Mouse (Mus musculus) testis, postnatal 10 days (tissue): ENCODE data around the gene Bcat2.
"Not testable (repeated sequence)": the region's sequence is repeated elsewhere in the genome, so short reads cannot be mapped to it uniquely, and the experiment has no call there.

Experiments
- DNase-seq: peaks from one replicate; pipeline ENCODE4 v3.0.0; 2021; ENCODE audit warnings: low spot score

Gene Bcat2

DNA sequence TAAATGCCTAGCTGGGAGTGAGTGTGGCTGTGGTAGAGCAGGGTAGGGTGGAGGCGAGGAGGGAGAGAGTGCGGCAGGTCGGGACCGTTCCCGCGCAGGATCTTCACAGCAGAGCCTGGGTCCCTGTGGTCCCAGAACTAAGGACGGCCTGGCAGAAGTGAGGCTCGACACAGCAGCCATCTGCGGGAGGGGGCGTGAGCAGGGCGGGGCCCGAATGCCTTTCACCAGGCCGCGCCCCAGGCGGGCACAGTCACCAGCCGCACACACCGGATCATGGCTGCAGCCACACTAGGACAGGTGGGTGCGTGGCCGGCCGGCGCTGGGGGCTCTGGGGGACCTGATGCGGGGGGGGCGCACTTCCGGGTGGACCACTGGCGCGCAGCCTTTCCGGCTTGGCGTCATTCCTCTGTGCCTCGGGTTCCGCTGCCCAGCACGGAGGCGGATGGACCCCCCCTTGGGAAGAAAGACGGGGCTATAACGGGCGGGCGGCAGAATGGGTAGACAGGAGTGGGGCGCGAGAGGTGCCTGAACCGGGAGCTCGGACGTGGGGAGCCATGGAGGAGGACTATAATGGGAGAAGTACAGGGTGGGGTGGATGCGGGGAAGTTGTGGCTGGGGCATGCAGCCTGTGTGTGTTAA, at the start of gene Bcat2:
Gene Bcat2, plus strand, starts transcription at position 51 of the 639 bp plus-strand sequence.
- DNase-seq, result peak; percentile 85

GRCm38 (mm10) chr7:45520605-45521004, 49.3 kb upstream of the Bcat2 start:
- no peak for DNase-seq

DNA sequence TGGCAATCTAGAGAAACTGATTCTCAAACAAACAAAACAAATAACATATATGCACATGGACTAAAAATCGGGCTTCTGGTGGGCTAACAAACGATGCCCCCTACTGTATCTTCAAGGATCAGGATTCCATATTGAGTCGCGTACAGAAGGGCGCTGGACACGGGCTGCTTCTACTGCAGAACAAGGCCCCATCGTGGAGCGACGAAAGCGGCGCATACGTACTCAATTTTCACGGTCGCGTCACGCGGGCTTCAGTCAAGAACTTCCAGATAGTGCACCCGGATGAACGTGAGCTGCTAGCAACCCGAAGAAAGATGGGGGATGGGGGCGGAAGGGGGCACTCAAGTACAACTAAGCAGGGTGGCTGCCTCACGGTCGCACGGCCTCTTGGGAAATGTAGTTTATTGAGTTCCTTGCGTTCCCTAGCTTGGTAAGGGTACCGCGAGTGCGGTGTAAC, 48.2 kb upstream of the Bcat2 start:
- DNase-seq, result peak; percentile 84

- DNase-seq, result no peak
Measured at GRCm38 (mm10) chr7:45522194-45522752, 47.7 kb upstream of the Bcat2 start.

GRCm38 (mm10) chr7:45522957-45523676, 46.8 kb upstream of the Bcat2 start:
- DNase-seq, result no peak

GRCm38 (mm10) chr7:45523678-45524170, 46.2 kb upstream of the Bcat2 start:
- DNase-seq, result no peak

- DNase-seq, result no peak
Measured at GRCm38 (mm10) chr7:45524841-45525621, 44.9 kb upstream of the Bcat2 start.

DNA sequence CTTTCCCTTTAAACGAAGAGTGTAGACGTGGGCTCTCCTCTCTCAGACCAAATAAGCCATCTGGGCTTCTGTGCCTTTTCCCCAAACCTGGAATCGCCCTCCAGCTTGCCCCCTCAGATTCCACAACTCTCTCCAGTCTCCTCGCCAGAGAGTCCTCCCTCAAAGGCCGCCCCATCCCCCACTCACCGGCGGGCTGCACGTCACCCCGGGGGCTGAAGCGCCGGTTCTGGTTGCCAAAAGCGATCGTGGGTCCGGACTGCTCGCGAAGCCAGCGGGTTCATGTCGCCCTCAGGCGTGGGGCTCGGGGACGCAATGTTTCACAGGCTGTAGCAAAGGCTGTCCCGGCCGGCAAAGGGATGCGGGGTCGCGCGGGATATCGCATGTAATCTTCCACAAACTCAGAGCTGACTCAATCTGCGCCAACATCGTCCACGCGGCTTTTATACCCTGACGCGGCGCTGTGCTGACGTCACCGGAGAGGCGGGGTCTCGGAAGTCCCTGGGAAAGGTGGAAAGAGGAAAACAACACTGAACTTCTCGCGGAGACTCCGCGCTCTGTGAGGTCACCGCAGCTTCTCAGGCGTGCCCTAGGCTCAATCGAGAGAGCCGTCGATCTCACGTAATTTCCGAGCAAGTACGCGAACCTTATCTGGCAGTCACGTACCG, 44.0 kb upstream of the Bcat2 start, which contains the start of the genes Ppp1r15a and Plekha4:
Gene Ppp1r15a, minus strand, starts transcription at position 460 of the 665 bp plus-strand sequence.
Gene Plekha4, plus strand, starts transcription at position 522 of the 665 bp plus-strand sequence.
- DNase-seq, result peak; percentile 97

- no peak for DNase-seq
Measured at GRCm38 (mm10) chr7:45526474-45527120, 43.4 kb upstream of the Bcat2 start.

DNA sequence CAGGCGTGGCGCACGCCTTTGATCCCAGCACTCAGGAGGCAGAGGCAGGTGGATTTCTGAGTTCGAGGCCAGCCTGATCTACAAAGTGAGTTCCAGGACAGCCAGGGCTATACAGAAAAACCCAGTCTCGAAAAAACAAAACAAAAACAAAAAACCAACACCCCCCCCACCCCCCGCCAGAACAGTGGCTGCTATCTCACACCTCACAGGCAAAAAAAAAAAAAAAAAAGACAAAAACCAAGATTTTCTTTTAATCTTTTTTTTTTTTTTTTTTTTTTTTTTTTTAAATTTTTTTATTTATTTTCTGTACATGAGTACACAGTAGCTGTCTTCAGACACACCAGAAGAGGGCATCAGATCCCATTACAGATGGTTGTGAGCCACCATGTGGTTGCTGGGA, 42.8 kb upstream of the Bcat2 start:
- DNase-seq, result not testable (repeated sequence)

DNA sequence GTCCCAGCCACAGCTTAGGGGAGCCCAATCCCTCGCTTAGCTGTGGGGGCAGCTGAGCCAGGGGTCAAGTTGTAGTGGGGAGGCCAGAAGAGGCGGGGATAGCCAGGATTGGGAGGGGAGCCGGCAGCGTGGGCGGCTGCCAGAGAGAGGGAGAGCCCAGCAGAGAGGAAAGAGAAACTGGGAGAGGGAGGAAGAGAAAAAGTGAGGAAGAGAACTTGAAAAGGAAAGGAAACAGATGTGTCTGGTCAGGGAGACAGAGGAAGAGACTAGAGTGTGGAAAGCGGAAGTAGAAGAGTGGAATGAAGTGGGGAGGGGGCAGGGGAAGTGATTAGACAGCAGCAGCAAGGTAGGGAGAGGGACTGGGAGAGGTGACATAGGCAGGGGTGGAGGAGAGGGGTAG, 40.5 kb upstream of the Bcat2 start:
- no peak for DNase-seq

DNA sequence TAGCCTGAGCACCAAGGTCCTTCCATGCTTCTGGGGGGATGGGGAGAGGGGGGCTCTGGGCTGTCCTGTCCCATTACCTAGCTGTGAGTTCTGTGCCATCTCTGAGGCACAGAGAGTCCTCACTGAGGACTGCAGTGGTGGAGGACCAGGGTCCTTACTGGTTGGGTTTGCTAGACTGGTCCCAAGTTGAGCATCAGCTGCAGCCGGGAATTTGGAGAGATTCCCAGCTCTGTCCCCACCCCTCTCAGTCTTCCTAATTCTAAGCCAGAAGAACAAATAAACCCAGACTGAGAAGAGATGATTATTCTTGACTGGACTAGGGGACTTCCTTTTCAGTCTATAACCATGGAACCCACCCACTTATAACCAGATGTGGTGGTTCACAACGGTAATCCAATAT, 39.3 kb upstream of the Bcat2 start:
- DNase-seq, result no peak

- DNase-seq, result no peak
Measured at GRCm38 (mm10) chr7:45535676-45536075, 34.3 kb upstream of the Bcat2 start.

DNA sequence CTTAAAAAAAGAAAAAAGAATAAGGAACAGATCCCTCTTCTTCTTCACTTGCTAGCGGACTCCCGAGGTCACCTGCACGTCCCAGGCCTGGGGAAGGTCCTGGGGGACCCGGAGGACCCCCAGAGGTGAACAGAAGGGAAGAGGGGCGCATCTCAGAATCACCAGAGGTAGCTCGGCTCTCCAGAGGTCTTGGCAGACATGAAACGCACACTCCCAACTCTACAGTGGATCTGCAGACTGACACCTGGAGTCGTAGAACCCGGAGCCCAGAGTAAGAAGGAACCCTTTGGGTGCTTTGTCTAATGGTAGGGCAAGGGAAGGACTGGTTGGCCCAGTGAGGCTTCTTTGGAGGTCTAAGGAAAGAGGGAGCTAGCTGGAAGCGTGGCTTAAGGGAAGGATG, 32.4 kb upstream of the Bcat2 start:
- DNase-seq, result no peak

GRCm38 (mm10) chr7:45538163-45539041, 31.6 kb upstream of the Bcat2 start:
- no peak for DNase-seq

GRCm38 (mm10) chr7:45539095-45539494, 30.9 kb upstream of the Bcat2 start:
- DNase-seq, result no peak

- DNase-seq, result no peak
Measured at GRCm38 (mm10) chr7:45540213-45540612, 29.7 kb upstream of the Bcat2 start.

GRCm38 (mm10) chr7:45544525-45544924, 25.4 kb upstream of the Bcat2 start:
- DNase-seq, result no peak

- no peak for DNase-seq
Measured at GRCm38 (mm10) chr7:45549641-45550436, 20.1 kb upstream of the Bcat2 start.
